Mouse (Mus musculus) liver, adult 2 months (tissue): ENCODE measurements at regions not wholly inside any gene's neighbourhood (a gene's known extent, or its start where the extent isn't known, plus 50 kb on each side); places are given as distances from the start of the nearest gene placed in this dataset.

Source experiments
- DNase-seq: peaks from one replicate; pipeline ENCODE4 v3.0.0-alpha.2; 2011; ENCODE audit warnings: low read depth, low spot score; ENCODE audit errors: extremely low read depth
- H3K27ac ChIP-seq: fragments of 200-500 bp; replicated peaks from 2 replicates; pipeline ENCODE4 v1.5.1; 2012; ENCODE audit warnings: low read depth, mild to moderate bottlenecking, control low read depth, inconsistent platforms, low read length; ENCODE audit not compliant: insufficient read depth
- H3K27me3 ChIP-seq: fragments of 200-500 bp; 2 replicates; pipeline ENCODE4 v1.6.1; 2012; ENCODE audit warnings: mild to moderate bottlenecking, moderate library complexity, low read length, inconsistent platforms; ENCODE audit not compliant: control insufficient read depth, insufficient read depth
- H3K36me3 ChIP-seq: fragments of 200-500 bp; 2 replicates; pipeline ENCODE4 v1.6.1; 2012; ENCODE audit warnings: low read length, inconsistent platforms; ENCODE audit not compliant: control insufficient read depth, insufficient read depth
- H3K4me1 ChIP-seq: fragments of 200-500 bp; 2 replicates; pipeline ENCODE4 v1.6.1; 2011; ENCODE audit warnings: low read length; ENCODE audit not compliant: control insufficient read depth, insufficient read depth
- H3K4me3 ChIP-seq: fragments of 200-500 bp; 2 replicates; pipeline ENCODE4 v1.5.1; 2011; ENCODE audit warnings: low read depth, mild to moderate bottlenecking, control low read depth, low read length, moderate library complexity; ENCODE audit not compliant: insufficient read depth
- H3K79me2 ChIP-seq: fragments of 200-500 bp; 2 replicates; pipeline ENCODE4 v1.6.1; 2012; ENCODE audit warnings: inconsistent platforms, mild to moderate bottlenecking, low read length, moderate library complexity; ENCODE audit not compliant: control insufficient read depth, insufficient read depth
- H3K9ac ChIP-seq: fragments of 200-500 bp; 2 replicates; pipeline ENCODE4 v1.6.1; 2012; ENCODE audit warnings: low read depth, mild to moderate bottlenecking, control low read depth, inconsistent platforms, low read length
- CTCF ChIP-seq: fragments of 200-500 bp; IDR thresholded peaks from 2 replicates; pipeline ENCODE4 v1.5.1; 2011; ENCODE audit warnings: low read depth, low read length, control low read depth
- POLR2A ChIP-seq: fragments of 200-500 bp; IDR thresholded peaks from 2 replicates; pipeline ENCODE4 v1.6.1; 2011; ENCODE audit warnings: low read length, control low read depth; ENCODE audit not compliant: insufficient read depth; ENCODE audit errors: extremely low read depth
- WGBS: fragments of 180-500 bp; shearing (Covaris S2); methylation state at CpG from one replicate; pipeline ENCODE4 v1.1.7; 2018; 5-methylcytosine and 5-hydroxymethylcytosine counted together

DNA sequence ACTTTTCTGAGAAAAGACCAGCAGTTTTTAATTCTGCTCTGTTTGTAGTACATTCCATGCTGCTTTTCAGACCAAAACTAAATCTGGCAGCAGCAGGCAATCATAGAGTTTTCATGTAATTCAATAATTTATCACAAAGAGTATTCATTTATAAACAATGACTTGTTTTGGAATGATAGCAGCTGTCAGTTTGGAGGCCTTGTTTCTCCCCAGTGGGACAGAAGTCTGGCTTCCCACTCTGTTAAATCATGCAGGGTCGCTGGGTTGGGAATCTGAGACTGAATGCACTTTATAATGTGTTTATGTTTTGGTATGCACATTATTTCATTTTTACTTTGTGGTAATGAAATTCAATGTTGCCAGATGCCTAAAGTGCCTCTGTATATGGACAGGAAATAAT is 879.8 kb upstream of the 2610301B20Rik start:
- no peaks in the 10 kb centered on the region for H3K4me1 ChIP-seq
- H3K9ac ChIP-seq: no peak overlapping the region
- no peak overlapping the region for H3K27ac ChIP-seq
- no peaks in the 10 kb centered on the region for H3K27me3 ChIP-seq
- no peak for DNase-seq
- no peaks in the 10 kb centered on the region for H3K36me3 ChIP-seq
- 52% methylated on average over 1 of the region's 1 CpGs for WGBS
- TF ChIP-seq POLR2A (no peak), CTCF (no peak)
- H3K4me3 ChIP-seq: no peak overlapping the region
- H3K79me2 ChIP-seq: no peaks in the 10 kb centered on the region

DNA sequence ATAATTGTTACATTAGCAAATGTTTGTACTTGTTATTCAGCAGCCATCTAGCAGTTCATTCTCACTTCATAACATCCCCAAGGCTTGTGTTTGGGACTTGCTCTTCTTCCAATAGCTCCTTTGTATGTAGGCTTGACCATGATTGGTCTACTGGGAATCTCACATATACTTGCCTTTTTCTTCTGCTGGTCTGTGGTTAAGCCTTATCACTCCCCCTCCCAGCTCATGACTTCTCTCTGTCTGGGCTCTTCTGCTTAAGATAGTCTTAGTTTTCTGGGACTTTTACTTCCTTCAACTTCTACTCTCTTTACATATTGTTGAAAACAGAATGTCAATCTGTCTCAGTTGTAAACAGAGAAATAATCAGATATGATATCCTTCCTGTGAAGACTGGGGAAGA is 844.0 kb upstream of the 2610301B20Rik start:
- DNase-seq: no peak
- H3K27ac ChIP-seq: no peak overlapping the region
- H3K36me3 ChIP-seq: no peaks in the 10 kb centered on the region
- TF ChIP-seq CTCF (no peak), POLR2A (no peak)
- H3K79me2 ChIP-seq: no peaks in the 10 kb centered on the region
- no peaks in the 10 kb centered on the region for H3K4me1 ChIP-seq
- no peak overlapping the region for H3K9ac ChIP-seq
- H3K27me3 ChIP-seq: no peaks in the 10 kb centered on the region
- H3K4me3 ChIP-seq: no peak overlapping the region

DNA sequence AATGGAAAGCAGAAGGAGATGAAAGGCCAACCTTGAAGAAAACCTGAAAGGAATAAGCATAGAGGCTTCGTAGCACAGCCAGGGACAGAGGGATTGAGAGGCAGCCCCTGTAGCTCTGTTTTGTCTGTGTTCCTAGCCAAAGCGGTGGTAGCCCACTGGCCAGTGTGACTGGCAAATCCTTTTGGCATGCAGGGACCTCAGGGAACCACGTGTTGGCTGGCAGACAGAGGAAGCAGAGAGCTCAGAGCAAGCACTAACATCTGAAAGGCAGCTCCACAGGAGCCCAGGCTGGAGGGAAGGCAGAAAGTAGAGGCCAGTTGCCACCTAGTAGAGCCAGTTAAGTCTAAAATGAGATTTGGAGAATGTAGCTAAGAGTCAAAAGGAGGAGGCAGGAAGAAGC is 842.5 kb upstream of the 2610301B20Rik start:
- H3K4me3 ChIP-seq: no peak overlapping the region
- 38% methylated on average over 3 of the region's 3 CpGs for WGBS
- H3K9ac ChIP-seq: no peak overlapping the region
- H3K27ac ChIP-seq: no peak overlapping the region
- H3K4me1 ChIP-seq: no peaks in the 10 kb centered on the region
- H3K27me3 ChIP-seq: no peaks in the 10 kb centered on the region
- DNase-seq: no peak
- no peaks in the 10 kb centered on the region for H3K79me2 ChIP-seq
- TF ChIP-seq POLR2A: no peak
- no peak for TF ChIP-seq CTCF
- H3K36me3 ChIP-seq: no peaks in the 10 kb centered on the region

GRCm38 (mm10) chr4:10035336-10035735 is 839.0 kb upstream of the 2610301B20Rik start:
- TF ChIP-seq POLR2A: no peak
- no peak for TF ChIP-seq CTCF
- WGBS: 81% methylated on average over 1 of the region's 1 CpGs
- Histone ChIP-seq H3K79me2 (no peaks in the 10 kb centered on the region), H3K36me3 (no peaks in the 10 kb centered on the region), H3K4me3 (no peak overlapping the region), H3K9ac (no peak overlapping the region), H3K4me1 (no peaks in the 10 kb centered on the region), H3K27me3 (no peaks in the 10 kb centered on the region), H3K27ac (no peak overlapping the region)
- no peak for DNase-seq

DNA sequence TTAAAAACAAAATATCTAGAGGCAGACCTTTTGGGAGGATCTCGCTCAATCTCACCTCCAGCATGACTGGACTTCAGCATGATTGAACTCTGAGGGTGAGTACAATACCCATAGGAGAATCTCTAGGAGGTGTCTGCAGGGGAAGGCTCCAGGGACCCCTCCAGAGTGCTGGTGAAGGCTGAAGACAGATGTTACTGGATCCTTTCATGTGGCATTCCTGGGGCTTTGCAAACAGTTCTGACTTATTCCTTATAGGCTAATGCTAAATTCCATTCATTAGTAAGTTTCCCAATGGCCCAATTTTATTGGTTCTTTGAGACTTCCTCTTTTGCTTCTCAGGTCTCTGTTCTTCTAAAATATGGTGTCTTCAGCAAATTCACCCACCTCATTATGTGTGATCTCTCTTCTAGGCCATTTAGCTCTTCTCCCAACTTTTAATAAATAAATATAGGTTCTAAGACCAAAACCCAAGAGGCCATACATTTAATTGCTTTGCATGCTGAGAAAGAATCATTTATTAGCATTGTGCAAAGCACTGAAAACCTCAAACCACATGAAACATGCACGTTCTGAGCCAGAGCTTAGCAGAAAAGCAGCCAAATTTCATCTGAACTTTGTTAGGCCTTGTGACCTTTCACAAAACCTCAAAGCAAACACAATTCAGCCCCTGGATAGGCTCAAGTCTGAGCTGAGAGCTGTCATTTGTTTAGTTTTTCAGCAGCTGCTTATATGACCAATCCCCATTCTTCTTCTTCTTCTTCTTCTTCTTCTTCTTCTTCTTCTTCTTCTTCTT is 832.8 kb upstream of the 2610301B20Rik start:
- WGBS: 52% methylated on average over 2 of the region's 2 CpGs
- H3K27me3 ChIP-seq: no peaks in the 10 kb centered on the region
- no peak overlapping the region for H3K4me3 ChIP-seq
- no peaks in the 10 kb centered on the region for H3K4me1 ChIP-seq
- no peak overlapping the region for H3K9ac ChIP-seq
- H3K79me2 ChIP-seq: no peaks in the 10 kb centered on the region
- DNase-seq: peak; percentile 53
- H3K27ac ChIP-seq: no peak overlapping the region
- H3K36me3 ChIP-seq: no peaks in the 10 kb centered on the region
- TF ChIP-seq POLR2A: no peak
- no peak for TF ChIP-seq CTCF

DNA sequence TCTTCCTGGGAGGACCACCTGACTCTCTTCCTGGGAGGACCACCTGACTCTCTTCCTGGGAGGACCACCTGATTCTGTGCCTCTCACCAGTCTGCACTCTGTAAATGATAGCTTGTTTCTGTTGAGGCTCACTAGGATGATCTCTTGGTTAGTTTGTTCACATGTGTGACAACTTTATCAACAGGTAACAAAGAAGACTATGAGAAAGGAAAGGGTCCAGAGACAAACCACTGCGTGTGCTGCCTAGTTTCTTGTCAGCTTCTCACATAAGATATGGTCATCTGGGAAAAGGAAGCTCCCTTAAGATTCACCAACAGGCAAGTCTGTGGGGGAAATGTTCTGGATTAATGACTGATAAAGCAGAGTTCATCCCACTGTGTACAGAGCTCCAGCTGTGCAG is 825.5 kb upstream of the 2610301B20Rik start:
- no peak for DNase-seq
- Histone ChIP-seq H3K4me1 (no peaks in the 10 kb centered on the region), H3K36me3 (no peaks in the 10 kb centered on the region), H3K4me3 (no peak overlapping the region), H3K27me3 (no peaks in the 10 kb centered on the region), H3K9ac (no peak overlapping the region), H3K79me2 (no peaks in the 10 kb centered on the region), H3K27ac (no peak overlapping the region)
- 68% methylated on average over 1 of the region's 1 CpGs for WGBS
- no peak for TF ChIP-seq POLR2A
- no peak for TF ChIP-seq CTCF
